Mouse (Mus musculus): ENCODE measurements around the gene Cdk6. TPM values are rescaled to one million over a fixed set of nuclear protein-coding genes. Genes with fewer than 3 reads are reported as not detected.

Gene Cdk6
- polyA plus RNA-seq, 1 experiment = 30.9 TPM

GRCm38 (mm10) chr5:3382343-3383040 is 41.2 kb downstream of the Cdk6 start:
- Histone ChIP-seq H3K36me3 (ENCODE audit: control insufficient read depth, insufficient read depth) (peaks cover 13% of the 10 kb centered on the region), H3ac (ENCODE audit: control insufficient read depth, insufficient read length, low read depth) (no peak overlapping the region), H3K79me3 (ENCODE audit: low read depth) (peaks cover 92% of the 10 kb centered on the region), H3K27me3 (ENCODE audit: control insufficient read depth, insufficient read depth, insufficient read length) (no peaks in the 10 kb centered on the region), H3K79me2 (ENCODE audit: control insufficient read depth, insufficient read depth) (peaks cover 100% of the 10 kb centered on the region), H3K4me3 (ENCODE audit: insufficient read depth, poor library complexity, severe bottlenecking) (no peak overlapping the region)
- TF ChIP-seq MYOD1 (IDR thresholded peaks at IDR 0.05; ENCODE audit: control insufficient read depth, insufficient read length, low read depth) (no peak), CTCF (IDR thresholded peaks at IDR 0.05; ENCODE audit: control insufficient read depth, insufficient read depth, insufficient read length) (no peak), MAX (IDR thresholded peaks at IDR 0.05) (no peak), CEBPB (IDR thresholded peaks at IDR 0.05; ENCODE audit: low read depth) (no peak), MYOG (IDR thresholded peaks at IDR 0.05; ENCODE audit: control insufficient read depth, extremely low read depth, insufficient read length) (no peak), USF1 (IDR thresholded peaks at IDR 0.05; ENCODE audit: low read depth) (no peak), FOSL1 (IDR thresholded peaks at IDR 0.05; ENCODE audit: insufficient read depth, low read length, poor library complexity, severe bottlenecking) (no peak)

- no peaks in the 10 kb centered on the region for H3K27me3 ChIP-seq (ENCODE audit: control insufficient read depth, insufficient read depth, insufficient read length)
- TF ChIP-seq CEBPB (IDR thresholded peaks at IDR 0.05; ENCODE audit: low read depth) = no peak
- TF ChIP-seq MAX (IDR thresholded peaks at IDR 0.05) = no peak
- no peak for TF ChIP-seq CTCF (IDR thresholded peaks at IDR 0.05; ENCODE audit: control insufficient read depth, insufficient read depth, insufficient read length)
- TF ChIP-seq USF1 (IDR thresholded peaks at IDR 0.05; ENCODE audit: low read depth) = no peak
- TF ChIP-seq MYOG (IDR thresholded peaks at IDR 0.05; ENCODE audit: control insufficient read depth, extremely low read depth, insufficient read length) = no peak
- TF ChIP-seq MYOD1 (IDR thresholded peaks at IDR 0.05; ENCODE audit: control insufficient read depth, insufficient read length, low read depth) = no peak
- TF ChIP-seq FOSL1 (IDR thresholded peaks at IDR 0.05; ENCODE audit: insufficient read depth, low read length, poor library complexity, severe bottlenecking) = no peak
- no peak overlapping the region for H3K4me3 ChIP-seq (ENCODE audit: insufficient read depth, poor library complexity, severe bottlenecking)
- no peak overlapping the region for H3ac ChIP-seq (ENCODE audit: control insufficient read depth, insufficient read length, low read depth)
- peaks cover 92% of the 10 kb centered on the region for H3K79me3 ChIP-seq (ENCODE audit: low read depth)
- peaks cover 100% of the 10 kb centered on the region for H3K79me2 ChIP-seq (ENCODE audit: control insufficient read depth, insufficient read depth)
- peaks cover 18% of the 10 kb centered on the region for H3K36me3 ChIP-seq (ENCODE audit: control insufficient read depth, insufficient read depth)
These were observed 42.3 kb downstream of the Cdk6 start for GRCm38 (mm10) chr5:3383547-3383946.

GRCm38 (mm10) chr5:3385078-3385477 is 43.8 kb downstream of the Cdk6 start:
- TF ChIP-seq CTCF (IDR thresholded peaks at IDR 0.05; ENCODE audit: control insufficient read depth, insufficient read depth, insufficient read length) = no peak
- no peak for TF ChIP-seq USF1 (IDR thresholded peaks at IDR 0.05; ENCODE audit: low read depth)
- TF ChIP-seq FOSL1 (IDR thresholded peaks at IDR 0.05; ENCODE audit: insufficient read depth, low read length, poor library complexity, severe bottlenecking) = no peak
- no peak for TF ChIP-seq MYOD1 (IDR thresholded peaks at IDR 0.05; ENCODE audit: control insufficient read depth, insufficient read length, low read depth)
- TF ChIP-seq CEBPB (IDR thresholded peaks at IDR 0.05; ENCODE audit: low read depth) = no peak
- TF ChIP-seq MAX (IDR thresholded peaks at IDR 0.05) = no peak
- no peak for TF ChIP-seq MYOG (IDR thresholded peaks at IDR 0.05; ENCODE audit: control insufficient read depth, extremely low read depth, insufficient read length)
- H3K79me3 ChIP-seq (ENCODE audit: low read depth) = peaks cover 91% of the 10 kb centered on the region
- H3ac ChIP-seq (ENCODE audit: control insufficient read depth, insufficient read length, low read depth) = no peak overlapping the region
- H3K27me3 ChIP-seq (ENCODE audit: control insufficient read depth, insufficient read depth, insufficient read length) = no peaks in the 10 kb centered on the region
- H3K4me3 ChIP-seq (ENCODE audit: insufficient read depth, poor library complexity, severe bottlenecking) = no peak overlapping the region
- H3K79me2 ChIP-seq (ENCODE audit: control insufficient read depth, insufficient read depth) = peaks cover 100% of the 10 kb centered on the region
- H3K36me3 ChIP-seq (ENCODE audit: control insufficient read depth, insufficient read depth) = peaks cover 23% of the 10 kb centered on the region

GRCm38 (mm10) chr5:3386021-3386730 is 44.9 kb downstream of the Cdk6 start:
- Histone ChIP-seq H3K4me3 (ENCODE audit: insufficient read depth, poor library complexity, severe bottlenecking) (no peak overlapping the region), H3K79me2 (ENCODE audit: control insufficient read depth, insufficient read depth) (peaks cover 99% of the 10 kb centered on the region), H3K36me3 (ENCODE audit: control insufficient read depth, insufficient read depth) (peaks cover 34% of the 10 kb centered on the region), H3K27me3 (ENCODE audit: control insufficient read depth, insufficient read depth, insufficient read length) (no peaks in the 10 kb centered on the region), H3K79me3 (ENCODE audit: low read depth) (peaks cover 88% of the 10 kb centered on the region), H3ac (ENCODE audit: control insufficient read depth, insufficient read length, low read depth) (no peak overlapping the region)
- no peak for TF ChIP-seq CEBPB (IDR thresholded peaks at IDR 0.05; ENCODE audit: low read depth)

- Histone ChIP-seq H3K4me3 (ENCODE audit: insufficient read depth, poor library complexity, severe bottlenecking) (no peak overlapping the region), H3K79me3 (ENCODE audit: low read depth) (peaks cover 88% of the 10 kb centered on the region), H3K27me3 (ENCODE audit: control insufficient read depth, insufficient read depth, insufficient read length) (no peaks in the 10 kb centered on the region), H3K79me2 (ENCODE audit: control insufficient read depth, insufficient read depth) (peaks cover 99% of the 10 kb centered on the region), H3K36me3 (ENCODE audit: control insufficient read depth, insufficient read depth) (peaks cover 40% of the 10 kb centered on the region), H3ac (ENCODE audit: control insufficient read depth, insufficient read length, low read depth) (no peak overlapping the region)
- TF ChIP-seq MAX (IDR thresholded peaks at IDR 0.05) (no peak), MYOG (IDR thresholded peaks at IDR 0.05; ENCODE audit: control insufficient read depth, extremely low read depth, insufficient read length) (no peak), CEBPB (IDR thresholded peaks at IDR 0.05; ENCODE audit: low read depth) (no peak), CTCF (IDR thresholded peaks at IDR 0.05; ENCODE audit: control insufficient read depth, insufficient read depth, insufficient read length) (no peak)
These were observed 45.4 kb downstream of the Cdk6 start for GRCm38 (mm10) chr5:3386731-3387087.

- no peak for TF ChIP-seq FOSL1 (IDR thresholded peaks at IDR 0.05; ENCODE audit: insufficient read depth, low read length, poor library complexity, severe bottlenecking)
- no peak for TF ChIP-seq CEBPB (IDR thresholded peaks at IDR 0.05; ENCODE audit: low read depth)
- TF ChIP-seq USF1 (IDR thresholded peaks at IDR 0.05; ENCODE audit: low read depth) = no peak
- TF ChIP-seq MYOG (IDR thresholded peaks at IDR 0.05; ENCODE audit: control insufficient read depth, extremely low read depth, insufficient read length) = no peak
- TF ChIP-seq CTCF (IDR thresholded peaks at IDR 0.05; ENCODE audit: control insufficient read depth, insufficient read depth, insufficient read length) = no peak
- no peak for TF ChIP-seq MAX (IDR thresholded peaks at IDR 0.05)
- TF ChIP-seq MYOD1 (IDR thresholded peaks at IDR 0.05; ENCODE audit: control insufficient read depth, insufficient read length, low read depth) = no peak
- Histone ChIP-seq H3K4me3 (ENCODE audit: insufficient read depth, poor library complexity, severe bottlenecking) (no peak overlapping the region), H3ac (ENCODE audit: control insufficient read depth, insufficient read length, low read depth) (no peak overlapping the region), H3K36me3 (ENCODE audit: control insufficient read depth, insufficient read depth) (peaks cover 44% of the 10 kb centered on the region), H3K79me3 (ENCODE audit: low read depth) (peaks cover 83% of the 10 kb centered on the region), H3K79me2 (ENCODE audit: control insufficient read depth, insufficient read depth) (peaks cover 99% of the 10 kb centered on the region), H3K27me3 (ENCODE audit: control insufficient read depth, insufficient read depth, insufficient read length) (no peaks in the 10 kb centered on the region)
These were observed 45.9 kb downstream of the Cdk6 start for GRCm38 (mm10) chr5:3387138-3387537.
